Mouse (Mus musculus) MEL (cell line): ENCODE data around the gene Nup93. TPM values are rescaled to one million over a fixed set of nuclear protein-coding genes. Genes with fewer than 3 reads are reported as not detected.

Source experiments
- DNase-seq: peaks from one replicate; pipeline ENCODE4 v3.0.0; 2011; ENCODE audit warnings: low read depth, low spot score
- H3K27ac ChIP-seq: 2 replicates; pipeline ENCODE4 v1.5.1; 2012; ENCODE audit warnings: low read depth, mild to moderate bottlenecking, control low read depth, low read length, moderate library complexity; ENCODE audit not compliant: control insufficient read depth
- H3K27me3 ChIP-seq, 2 experiments: fragments of 150-350 bp in 1 of 2; sonication (generic) in 1 of 2; 2 replicates each; pipeline ENCODE4 v1.6.1; 2012; ENCODE audit warnings: low read length in 2 of 2, mild to moderate bottlenecking in 2 of 2, improper control_type of control experiment in 1 of 2, moderate library complexity in 1 of 2; ENCODE audit not compliant: insufficient read depth in 2 of 2, control insufficient read depth in 1 of 2
- H3K36me3 ChIP-seq, 2 experiments: 2 replicates each; pipeline ENCODE4 v1.6.1; 2012 to 2014; ENCODE audit warnings: low read length in 2 of 2, improper control_type of control experiment in 1 of 2, inconsistent platforms in 1 of 2, mild to moderate bottlenecking in 1 of 2; ENCODE audit not compliant: insufficient read depth in 2 of 2, control insufficient read depth in 1 of 2
- H3K4me1 ChIP-seq, 2 experiments: fragments of 150-350 bp in 1 of 2; sonication (generic) in 1 of 2; 2 replicates each; pipeline ENCODE4 v1.6.1; 2012; ENCODE audit warnings: low read length in 2 of 2, improper control_type of control experiment in 1 of 2, mild to moderate bottlenecking in 1 of 2; ENCODE audit not compliant: insufficient read depth in 2 of 2, control insufficient read depth in 1 of 2
- H3K4me3 ChIP-seq, 2 experiments: fragments of 150-350 bp in 1 of 2; sonication (generic) in 1 of 2; 2 replicates each; pipeline ENCODE4 v1.5.1; 2012; ENCODE audit warnings: low read depth in 2 of 2, low read length in 2 of 2, mild to moderate bottlenecking in 2 of 2, moderate library complexity in 2 of 2, control low read depth in 1 of 2, improper control_type of control experiment in 1 of 2; ENCODE audit not compliant: control insufficient read depth in 1 of 2, insufficient read depth in 1 of 2
- H3K79me2 ChIP-seq: 2 replicates; pipeline ENCODE4 v1.6.1; 2012; ENCODE audit warnings: mild to moderate bottlenecking, low read length, moderate library complexity; ENCODE audit not compliant: control insufficient read depth, poor library complexity, insufficient read depth
- H3K9ac ChIP-seq: 2 replicates; pipeline ENCODE4 v1.6.1; 2012; ENCODE audit warnings: low read depth, mild to moderate bottlenecking, control low read depth, low read length, moderate library complexity; ENCODE audit not compliant: control insufficient read depth, poor library complexity, severe bottlenecking
- H3K9me3 ChIP-seq: fragments of 150-350 bp; sonication (generic); replicated peaks from 2 replicates; pipeline ENCODE4 v1.6.1; 2012; ENCODE audit warnings: mild to moderate bottlenecking, low read length, improper control_type of control experiment, moderate library complexity; ENCODE audit not compliant: insufficient read depth
- BHLHE40 ChIP-seq: IDR thresholded peaks from 2 replicates; pipeline ENCODE4 v1.6.1; 2012; ENCODE audit warnings: low read depth, mild to moderate bottlenecking, inconsistent platforms, low read length, improper control_type of control experiment, borderline replicate concordance
- CHD1 ChIP-seq: IDR thresholded peaks from 2 replicates; pipeline ENCODE4 v1.6.1; 2012; ENCODE audit warnings: low read depth, mild to moderate bottlenecking, inconsistent platforms, low read length, improper control_type of control experiment
- CHD2 ChIP-seq: IDR thresholded peaks from 2 replicates; pipeline ENCODE4 v1.6.1; 2011; ENCODE audit warnings: low read length, improper control_type of control experiment
- CTCF ChIP-seq, 3 experiments: IDR thresholded peaks in 2 of 3; conservative IDR thresholded peaks in 1 of 3; 2 replicates each; pipeline ENCODE4 v1.5.1; 2011 to 2012; ENCODE audit warnings: low read length in 3 of 3, low read depth in 2 of 3, mild to moderate bottlenecking in 2 of 3, improper control_type of control experiment in 1 of 3, inconsistent platforms in 1 of 3, mixed read lengths in 1 of 3, moderate library complexity in 1 of 3; ENCODE audit not compliant: control insufficient read depth in 1 of 3, insufficient read depth in 1 of 3, poor library complexity in 1 of 3, severe bottlenecking in 1 of 3
- GABPA ChIP-seq: IDR thresholded peaks from 2 replicates; pipeline ENCODE4 v1.6.1; 2012; ENCODE audit warnings: low read depth, mild to moderate bottlenecking, inconsistent platforms, low read length, improper control_type of control experiment, moderate library complexity
- GATA1 ChIP-seq: IDR thresholded peaks from 2 replicates; pipeline ENCODE4 v1.6.1; 2011; ENCODE audit warnings: low read depth, low read length, improper control_type of control experiment
- MAFK ChIP-seq: IDR thresholded peaks from 2 replicates; pipeline ENCODE4 v1.6.1; 2011; ENCODE audit warnings: low read depth, mild to moderate bottlenecking, low read length, improper control_type of control experiment, borderline replicate concordance
- MAX ChIP-seq: IDR thresholded peaks from 2 replicates; pipeline ENCODE4 v1.6.1; 2011; ENCODE audit warnings: low read length, improper control_type of control experiment
- MAZ ChIP-seq: IDR thresholded peaks from 2 replicates; pipeline ENCODE4 v1.6.1; 2012; ENCODE audit warnings: low read depth, mild to moderate bottlenecking, inconsistent platforms, low read length, improper control_type of control experiment
- MEF2A ChIP-seq: IDR thresholded peaks from 2 replicates; pipeline ENCODE4 v1.6.1; 2014; ENCODE audit warnings: low read depth, mild to moderate bottlenecking, inconsistent platforms, low read length, improper control_type of control experiment; ENCODE audit not compliant: poor library complexity, insufficient replicate concordance, severe bottlenecking; ENCODE audit errors: extremely low read depth
- MXI1 ChIP-seq: IDR thresholded peaks from 2 replicates; pipeline ENCODE4 v1.6.1; 2011; ENCODE audit warnings: mild to moderate bottlenecking, low read depth, low read length, improper control_type of control experiment
- MYB ChIP-seq: IDR thresholded peaks from 2 replicates; pipeline ENCODE4 v1.6.1; 2011; ENCODE audit warnings: mild to moderate bottlenecking, low read depth, low read length, improper control_type of control experiment
- MYC ChIP-seq: IDR thresholded peaks from 2 replicates; pipeline ENCODE4 v1.6.1; 2011; ENCODE audit warnings: low read depth, mild to moderate bottlenecking, low read length, improper control_type of control experiment, moderate library complexity
- NELFE ChIP-seq: IDR thresholded peaks from 2 replicates; pipeline ENCODE4 v1.6.1; 2011; ENCODE audit warnings: low read depth, low read length, improper control_type of control experiment
- NRF1 ChIP-seq: IDR thresholded peaks from 2 replicates; pipeline ENCODE4 v1.6.1; 2014; ENCODE audit warnings: low read depth, mild to moderate bottlenecking, inconsistent platforms, low read length, improper control_type of control experiment, moderate library complexity; ENCODE audit not compliant: poor library complexity, insufficient read depth, severe bottlenecking
- POLR2A ChIP-seq, 2 experiments: IDR thresholded peaks; 2 replicates each; pipeline ENCODE4 v1.6.1; 2011 to 2012; ENCODE audit warnings: low read length in 2 of 2, mild to moderate bottlenecking in 2 of 2, control low read depth in 1 of 2, improper control_type of control experiment in 1 of 2, low read depth in 1 of 2, moderate library complexity in 1 of 2; ENCODE audit not compliant: control insufficient read depth in 1 of 2, insufficient read depth in 1 of 2, poor library complexity in 1 of 2
- POLR2AphosphoS2 ChIP-seq: IDR thresholded peaks from 2 replicates; pipeline ENCODE4 v1.6.1; 2011; ENCODE audit warnings: low read length, improper control_type of control experiment
- RAD21 ChIP-seq: IDR thresholded peaks from 2 replicates; pipeline ENCODE4 v1.6.1; 2011; ENCODE audit warnings: mild to moderate bottlenecking, low read depth, low read length, improper control_type of control experiment
- SIN3A ChIP-seq: IDR thresholded peaks from 2 replicates; pipeline ENCODE4 v1.6.1; 2012; ENCODE audit warnings: low read length, improper control_type of control experiment, inconsistent platforms
- TBP ChIP-seq: IDR thresholded peaks from 2 replicates; pipeline ENCODE4 v1.8.0; 2011; ENCODE audit warnings: low read depth, low read length, improper control_type of control experiment
- TCF12 ChIP-seq: IDR thresholded peaks from 2 replicates; pipeline ENCODE4 v1.6.1; 2014; ENCODE audit warnings: low read depth, mild to moderate bottlenecking, inconsistent platforms, low read length, improper control_type of control experiment, moderate library complexity
- UBTF ChIP-seq: IDR thresholded peaks from 2 replicates; pipeline ENCODE4 v1.6.1; 2012; ENCODE audit warnings: low read depth, mild to moderate bottlenecking, inconsistent platforms, low read length, improper control_type of control experiment, moderate library complexity, borderline replicate concordance; ENCODE audit not compliant: insufficient read depth
- USF1 ChIP-seq: IDR thresholded peaks from 2 replicates; pipeline ENCODE4 v1.6.1; 2014; ENCODE audit warnings: low read depth, mild to moderate bottlenecking, inconsistent platforms, low read length, improper control_type of control experiment, moderate library complexity
- ZC3H11A ChIP-seq: IDR thresholded peaks from 2 replicates; pipeline ENCODE4 v1.6.1; 2012; ENCODE audit warnings: low read depth, mild to moderate bottlenecking, inconsistent platforms, low read length, improper control_type of control experiment
- ZKSCAN1 ChIP-seq: IDR thresholded peaks from 2 replicates; pipeline ENCODE4 v1.6.1; 2012; ENCODE audit warnings: low read depth, mild to moderate bottlenecking, inconsistent platforms, low read length, improper control_type of control experiment, moderate library complexity
- polyA plus RNA-seq, 2 experiments: library from polyadenylated mRNA; stranded (reverse) in 1 of 2; unstranded in 1 of 2; fragments of >175 nt in 1 of 2; fragments of >200 nt in 1 of 2; gene quantifications; 2 replicates each; pipeline versions ENCODE4 v1.2.1 to v1.2.4; 2012; ENCODE audit warnings: low replicate concordance in 2 of 2, low read depth in 1 of 2; ENCODE audit not compliant: insufficient read length in 2 of 2, insufficient read depth in 1 of 2, missing spikeins in 1 of 2
- total RNA-seq: library from RNA; depleted of rRNA; stranded (reverse); fragments of 300-350 nt; gene quantifications from 2 replicates; pipeline ENCODE4 v1.2.3, GENCODE M21; 2012

Nup93 gene
- total and polyA plus RNA-seq, 3 experiments, result 71.6 to 292 (median 110) TPM

DNA sequence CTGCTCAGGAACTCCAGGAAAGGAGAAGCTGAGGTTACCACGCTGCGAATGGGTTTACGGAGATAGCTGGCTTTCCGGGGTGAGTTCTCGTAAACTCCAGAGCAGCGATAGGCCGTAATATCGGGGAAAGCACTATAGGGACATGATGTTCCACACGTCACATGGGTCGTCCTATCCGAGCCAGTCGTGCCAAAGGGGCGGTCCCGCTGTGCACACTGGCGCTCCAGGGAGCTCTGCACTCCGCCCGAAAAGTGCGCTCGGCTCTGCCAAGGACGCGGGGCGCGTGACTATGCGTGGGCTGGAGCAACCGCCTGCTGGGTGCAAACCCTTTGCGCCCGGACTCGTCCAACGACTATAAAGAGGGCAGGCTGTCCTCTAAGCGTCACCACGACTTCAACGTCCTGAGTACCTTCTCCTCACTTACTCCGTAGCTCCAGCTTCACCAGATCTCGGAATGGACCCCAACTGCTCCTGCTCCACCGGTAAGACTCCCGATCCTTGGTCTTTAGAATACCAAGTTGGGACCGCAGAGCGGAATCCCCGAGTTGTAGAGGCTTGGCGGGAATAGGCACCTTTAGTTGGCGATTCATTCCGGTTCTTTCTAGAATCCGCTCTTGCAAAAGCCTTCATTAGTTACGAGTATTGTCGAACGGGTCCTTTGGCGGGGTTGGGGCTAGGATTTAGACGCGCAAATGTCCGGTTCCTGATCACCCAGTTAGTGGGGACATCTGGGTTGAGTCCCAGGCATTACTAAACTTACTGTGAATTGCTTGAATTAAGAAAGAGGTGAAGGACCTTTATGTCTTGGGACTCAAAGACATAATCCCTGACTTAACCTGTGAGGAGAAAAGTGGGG lies 35.3 kb upstream of the Nup93 start, which contains the start of gene Mt1 (continued):
- TF ChIP-seq NRF1 (peak; percentile 42; the same call in 1 of the 2 replicates), UBTF (no peak), TCF12 (peak; percentile 76), USF1 (peak; percentile 90), RAD21 (no peak), MXI1 (peak; percentile 88), ZKSCAN1 (no peak), MYC (peak; percentile 92), MYB (peak; percentile 72), GABPA (no peak), POLR2AphosphoS2 (peak; percentile 98), NELFE (peak; percentile 99), CHD2 (no peak), GATA1 (peak; percentile 82), ZC3H11A (no peak), MAX (peak; percentile 89; the same call in 1 of the 2 replicates), MAFK (no peak), MAZ (no peak)

DNA sequence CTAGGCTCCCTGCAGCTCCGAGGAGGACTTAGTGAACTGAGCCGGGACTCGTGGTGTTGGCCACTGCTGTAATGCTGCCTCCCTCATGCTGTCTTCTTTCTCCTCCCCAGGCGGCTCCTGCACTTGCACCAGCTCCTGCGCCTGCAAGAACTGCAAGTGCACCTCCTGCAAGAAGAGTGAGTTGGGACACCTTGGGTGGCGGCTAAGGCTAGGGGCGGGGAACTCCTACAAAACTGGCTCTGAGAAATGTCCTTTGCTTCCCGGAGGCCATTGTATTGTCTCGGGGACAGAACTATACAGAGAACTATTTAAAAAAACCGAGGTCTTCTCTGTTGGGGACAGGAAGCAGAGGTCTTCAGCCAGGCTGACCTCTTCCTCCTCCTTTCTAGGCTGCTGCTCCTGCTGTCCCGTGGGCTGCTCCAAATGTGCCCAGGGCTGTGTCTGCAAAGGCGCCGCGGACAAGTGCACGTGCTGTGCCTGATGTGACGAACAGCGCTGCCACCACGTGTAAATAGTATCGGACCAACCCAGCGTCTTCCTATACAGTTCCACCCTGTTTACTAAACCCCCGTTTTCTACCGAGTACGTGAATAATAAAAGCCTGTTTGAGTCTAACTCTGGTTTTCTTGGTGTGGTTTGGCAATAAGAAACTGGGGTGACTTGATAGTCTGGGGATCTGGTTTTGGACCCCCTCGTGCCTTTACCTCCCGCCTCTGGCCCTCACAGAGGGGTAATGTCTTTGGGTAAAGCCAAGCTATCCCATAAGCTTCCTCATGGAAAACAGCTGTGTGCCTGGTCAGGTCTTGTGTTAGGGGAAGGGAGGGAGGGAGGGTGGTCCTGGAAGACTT lies 34.4 kb upstream of the Nup93 start:
- Histone ChIP-seq H3K9ac (peak overlapping the region; percentile 91), H3K4me3 (peak overlapping the region; percentile 82 to 88), H3K36me3 (peaks cover 0 to 8% of the 10 kb centered on the region in 2 experiments; a peak in 2 of 4 replicates), H3K9me3 (no peaks in the 10 kb centered on the region), H3K27ac (peak overlapping the region; percentile 97), H3K79me2 (peaks cover 17% of the 10 kb centered on the region), H3K27me3 (no peaks in the 10 kb centered on the region), H3K4me1 (peaks cover 0 to 14% of the 10 kb centered on the region in 2 experiments; a peak in 2 of 4 replicates)
- TF ChIP-seq BHLHE40 (peak; percentile 92), USF1 (peak; percentile 61; the same call in 1 of the 2 replicates), MAX (peak; percentile 98), CHD1 (0 out of 2 replicates have a peak, but pooled peaks have one; percentile 23), MEF2A (no peak), TCF12 (no peak), GATA1 (no peak), MAFK (no peak), SIN3A (peak; percentile 89), MXI1 (peak; percentile 99), TBP (peak; percentile 42; the same call in 1 of the 2 replicates), CTCF (IDR thresholded peaks at IDR 0.05 in 2 of 3, conservative IDR thresholded peaks at IDR 0.05 in 1 of 3; ENCODE audit: control insufficient read depth in 1 of 3, insufficient read depth in 1 of 3, low read depth in 2 of 3, low read length in 3 of 3, poor library complexity in 1 of 3, severe bottlenecking in 1 of 3) (no peak), MYC (peak; percentile 98), NRF1 (no peak), POLR2A (IDR thresholded peaks at IDR 0.05; ENCODE audit: control insufficient read depth in 1 of 2, insufficient read depth in 1 of 2, low read depth in 1 of 2, low read length in 2 of 2, poor library complexity in 1 of 2) (peak in 1 of 2 experiments; percentile 7; a peak in 3 of 4 replicates)
- peak; percentile 71 for DNase-seq
